Mouse (Mus musculus) heart, postnatal 4 days (tissue): Measurements from ENCODE around the gene Olfr750. TPM values are rescaled to one million over a fixed set of nuclear protein-coding genes. Genes with fewer than 3 reads are reported as not detected.

Experiments used
- DNase-seq: peaks from one replicate; pipeline ENCODE4 v3.0.0; 2021
- total RNA-seq, 2 experiments: library from RNA; stranded (reverse); gene quantifications; 2 replicates each; pipeline ENCODE4 v1.2.3; 2021

Olfr750 gene
- total RNA-seq, 2 experiments from 2014 or later, result not detected

DNA sequence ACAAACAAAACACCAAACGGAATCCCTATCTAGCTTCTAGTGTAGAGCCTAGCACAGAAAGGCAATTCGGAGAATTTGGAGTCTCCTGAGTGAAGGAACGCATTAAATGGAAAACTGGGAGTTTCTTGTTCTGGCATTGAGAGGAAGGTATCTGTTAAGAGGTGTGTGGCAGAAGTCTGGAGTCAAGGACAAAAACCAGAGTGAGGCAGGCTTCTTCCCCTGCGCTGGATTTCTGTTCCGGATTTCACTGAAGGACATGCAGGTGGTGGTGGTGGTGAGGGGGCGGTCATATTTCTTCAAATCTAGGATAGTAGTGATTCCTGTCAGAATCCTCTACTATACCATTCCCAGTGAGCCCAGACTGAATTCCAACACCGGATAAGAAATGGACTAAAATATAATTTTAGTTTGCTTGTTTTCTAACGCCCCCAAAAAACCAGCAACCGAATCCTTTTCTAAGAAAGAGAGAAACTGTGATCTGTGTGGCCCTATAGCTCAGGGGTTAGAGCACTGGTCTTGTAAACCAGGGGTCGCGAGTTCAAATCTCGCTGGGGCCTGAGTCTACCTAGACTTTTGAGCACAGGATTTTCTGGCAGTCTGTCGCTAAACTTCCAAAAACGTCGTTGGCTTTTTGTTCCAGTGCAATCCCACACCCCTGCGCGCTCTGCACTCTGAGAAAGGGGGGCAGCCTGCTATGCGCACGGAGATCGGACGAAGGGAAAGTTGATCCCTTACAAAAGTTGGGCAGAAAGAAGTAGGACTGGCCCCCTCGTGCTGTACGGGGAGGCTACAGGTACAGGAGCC is 14.1 kb upstream of the Olfr750 start:
- peak; percentile 90 for DNase-seq

DNA sequence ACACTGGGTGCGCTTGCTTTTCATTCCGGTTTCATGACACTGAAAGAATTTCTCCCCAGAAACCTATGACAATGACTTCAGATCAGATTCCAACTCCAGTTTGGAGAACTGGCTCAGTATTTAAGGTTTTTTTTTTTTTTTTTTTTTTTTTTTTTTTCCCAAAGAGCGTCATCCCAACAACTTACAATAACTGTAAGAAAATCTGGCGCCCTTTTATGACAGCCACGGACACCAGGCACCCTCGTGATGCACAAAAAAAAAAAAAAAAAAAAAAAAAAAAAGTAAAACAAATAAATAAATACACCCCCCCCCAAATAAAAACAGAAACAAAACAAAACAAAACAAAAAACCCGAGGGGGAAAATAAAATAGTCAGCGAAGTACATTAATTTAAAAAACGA is 13.5 kb upstream of the Olfr750 start:
- DNase-seq, result no peak

DNA sequence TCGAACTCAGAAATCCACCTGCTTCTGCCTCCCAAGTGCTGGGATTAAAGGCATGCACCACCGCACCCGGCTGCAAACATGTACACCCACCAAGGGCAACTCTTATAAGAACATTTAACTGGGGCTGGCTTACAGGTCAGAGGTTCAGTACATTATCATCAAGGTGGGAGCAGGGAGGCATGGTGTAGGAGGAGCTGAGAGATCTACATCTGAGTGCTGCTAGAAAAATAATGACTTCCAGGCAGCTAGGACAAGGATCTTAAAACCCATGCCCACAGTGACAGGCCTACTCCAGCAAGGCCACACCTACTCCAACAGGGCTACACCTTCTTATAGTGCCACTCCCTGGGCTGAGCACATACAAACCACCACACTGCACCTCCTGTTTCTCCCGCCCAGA is 11.7 kb upstream of the Olfr750 start:
- no peak for DNase-seq

DNA sequence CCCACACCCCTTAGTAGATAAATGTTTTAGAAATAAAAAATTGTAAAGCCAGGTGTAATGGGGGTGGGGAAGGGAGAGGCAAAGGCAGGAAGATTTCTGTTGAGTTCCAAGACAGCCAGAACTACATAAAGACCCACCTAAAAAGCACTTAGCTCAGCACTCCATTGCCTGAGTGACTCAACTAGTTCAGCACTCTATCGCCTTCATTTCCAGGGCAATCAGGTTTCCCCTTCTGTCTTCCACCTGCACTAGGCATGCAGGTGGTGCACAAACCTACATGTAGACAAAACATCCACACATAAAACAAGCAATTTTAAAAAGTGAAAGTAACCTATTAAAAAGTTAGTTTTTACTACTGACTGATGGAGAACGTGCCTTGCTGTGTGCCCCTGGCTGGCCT is 10.9 kb upstream of the Olfr750 start:
- no peak for DNase-seq

DNA sequence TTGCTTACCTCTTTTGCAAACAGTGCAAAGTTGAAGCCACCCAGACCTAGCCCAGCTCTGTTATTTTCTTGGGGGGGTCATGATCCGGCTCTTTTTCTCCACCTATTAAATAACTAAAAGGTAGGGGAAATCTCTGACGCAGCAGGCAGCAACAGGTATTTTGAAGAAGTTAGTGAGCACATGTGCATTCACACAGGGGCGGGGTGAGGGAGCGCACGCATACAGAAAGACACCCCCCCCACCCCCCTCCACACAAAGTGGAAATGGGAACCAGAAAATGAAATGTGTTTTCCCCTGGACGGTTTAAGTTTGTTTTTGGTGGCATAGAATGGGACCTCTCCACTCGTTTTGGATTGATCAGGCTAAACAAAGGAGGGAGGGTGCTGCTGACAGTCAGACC is 9.6 kb upstream of the Olfr750 start:
- no peak for DNase-seq

DNA sequence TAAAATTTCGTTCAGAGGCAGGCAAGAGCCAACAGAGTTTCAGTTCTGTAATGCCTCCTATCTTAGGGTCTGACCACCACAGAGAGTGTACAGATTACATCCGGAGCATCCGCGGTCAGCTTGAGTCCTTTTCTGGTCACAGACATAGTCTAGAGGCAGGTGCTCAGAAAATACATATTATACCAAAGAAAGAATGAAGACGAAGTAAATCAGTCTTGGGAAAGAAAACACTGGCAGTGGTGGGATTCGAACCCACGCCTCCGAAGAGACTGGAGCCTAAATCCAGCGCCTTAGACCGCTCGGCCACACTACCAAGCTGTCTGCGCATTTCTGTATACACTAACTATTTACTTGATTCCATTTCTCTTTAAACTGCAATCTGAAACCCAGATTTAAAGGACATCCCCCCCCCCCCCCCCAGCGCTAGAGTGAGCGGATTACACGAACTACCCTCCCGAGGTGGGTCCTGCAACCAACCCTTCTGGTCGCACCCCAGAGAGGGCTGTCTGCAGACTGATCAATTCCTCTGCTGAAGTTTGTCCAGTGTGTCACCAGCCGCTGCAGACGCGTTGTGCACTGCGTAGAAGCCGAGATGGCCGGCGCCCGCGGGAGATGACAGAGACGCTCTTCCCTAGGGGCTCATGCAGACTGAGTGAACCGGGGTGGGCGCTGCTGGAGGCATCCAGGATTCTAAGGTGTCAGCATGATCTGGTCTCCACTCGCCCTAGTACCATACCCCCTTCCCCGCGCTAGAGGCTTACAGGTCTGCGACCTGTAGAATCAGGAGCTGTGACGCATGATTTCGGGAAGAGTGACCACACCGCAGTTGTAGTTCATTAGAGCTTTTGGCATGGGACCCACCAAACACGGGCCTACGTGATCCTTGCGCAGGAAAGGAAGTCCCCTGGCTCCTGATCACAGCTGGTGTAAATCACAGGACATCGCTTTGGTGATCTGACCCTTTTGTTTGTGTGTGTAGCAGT is 8.7 kb upstream of the Olfr750 start:
- peak; percentile 62 for DNase-seq

DNA sequence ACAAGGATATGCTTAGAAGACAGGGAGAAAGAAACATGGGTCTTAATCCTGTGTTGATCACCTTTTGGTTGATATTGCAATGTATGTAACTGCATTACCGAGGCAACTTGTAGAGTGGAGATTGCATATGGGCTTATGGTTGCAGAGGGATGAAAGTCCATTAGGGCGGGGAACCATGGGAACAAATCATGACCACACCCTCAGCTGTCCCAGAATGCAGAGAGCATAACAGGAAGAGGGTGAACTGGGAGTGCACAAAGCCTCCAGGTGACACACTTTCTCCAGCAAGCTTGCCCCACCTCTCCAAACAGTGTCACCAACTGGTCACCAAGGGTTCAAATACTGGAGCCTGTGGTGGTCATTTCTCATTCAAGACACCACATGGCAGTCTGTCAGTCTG is 6.8 kb upstream of the Olfr750 start:
- no peak for DNase-seq

DNA sequence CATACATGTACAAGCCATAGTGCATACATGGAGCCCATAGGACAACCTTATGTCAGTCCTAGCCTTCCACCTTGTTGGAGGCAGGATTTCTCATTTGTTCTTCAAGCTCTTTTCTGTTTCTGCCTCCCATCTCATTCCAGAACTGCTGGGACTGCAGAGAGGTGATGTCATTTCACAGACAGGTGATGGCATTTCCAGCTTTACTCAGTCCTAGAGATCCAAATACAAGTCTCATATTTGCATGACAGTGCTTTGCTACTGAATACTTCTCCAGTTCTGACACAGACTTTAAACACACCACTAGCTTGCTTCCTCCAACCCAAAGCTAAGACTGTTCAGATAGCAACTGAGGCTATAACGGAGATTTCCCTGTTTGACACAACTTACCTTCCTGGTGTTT is 4.9 kb upstream of the Olfr750 start:
- no peak for DNase-seq

DNA sequence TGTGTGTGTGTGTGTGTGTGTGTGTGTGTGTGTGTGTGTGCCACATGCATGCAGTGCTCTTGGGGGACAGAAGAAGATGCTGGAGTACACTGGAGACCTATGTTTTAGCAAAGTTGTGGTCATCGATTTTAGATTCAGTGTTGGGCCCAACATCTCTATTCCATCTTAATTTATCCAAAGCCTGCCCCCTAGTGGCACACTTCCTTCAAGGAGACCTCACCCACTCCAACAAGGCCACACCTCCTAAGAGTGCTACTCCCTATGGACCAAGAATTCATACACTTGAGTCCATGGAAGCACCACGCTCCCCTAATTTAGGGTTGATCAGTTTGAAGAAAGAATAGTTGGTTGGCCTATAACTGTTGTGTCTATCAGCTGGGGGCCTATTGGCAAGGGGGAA is 4.6 kb downstream of the Olfr750 start:
- peak; percentile 53 for DNase-seq

DNA sequence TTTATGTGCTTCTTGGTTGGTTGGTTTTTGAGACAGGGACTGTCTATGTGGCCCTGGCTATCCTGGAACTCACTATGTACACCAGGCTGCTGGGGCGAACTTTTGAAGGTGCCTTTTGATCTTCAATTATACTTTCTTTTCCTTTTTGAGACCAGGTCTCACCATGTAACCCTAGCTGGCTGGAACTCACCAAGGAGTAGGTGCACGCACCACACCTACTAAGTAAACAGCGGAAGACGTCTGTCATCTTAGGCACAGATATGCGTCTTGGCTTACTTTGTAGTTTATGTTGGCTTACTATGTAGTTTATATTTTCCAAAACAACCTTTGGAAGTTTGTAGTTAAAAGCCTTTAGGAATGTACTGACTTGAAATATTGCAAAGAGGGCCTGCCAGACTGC is 5.3 kb downstream of the Olfr750 start:
- DNase-seq, result no peak

DNA sequence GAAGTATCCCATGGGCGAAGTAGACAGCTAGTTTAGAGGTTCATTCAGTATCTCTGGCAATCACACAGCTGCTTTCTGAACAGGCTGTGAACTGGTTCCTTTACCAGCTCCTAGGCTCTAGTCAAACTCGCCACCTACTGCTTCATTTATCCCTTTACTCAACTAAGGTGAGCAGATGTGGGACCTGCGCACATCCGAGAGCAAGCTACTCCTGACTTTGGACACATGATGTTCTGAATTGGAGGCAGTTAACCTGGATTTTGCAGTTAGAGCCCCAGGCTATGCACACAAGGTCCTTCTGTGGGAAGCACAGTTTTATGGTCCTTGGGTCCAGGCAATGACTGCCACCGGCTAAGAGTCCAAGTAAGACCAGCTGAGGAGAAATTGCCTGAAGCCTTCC is 13.5 kb downstream of the Olfr750 start:
- no peak for DNase-seq

DNA sequence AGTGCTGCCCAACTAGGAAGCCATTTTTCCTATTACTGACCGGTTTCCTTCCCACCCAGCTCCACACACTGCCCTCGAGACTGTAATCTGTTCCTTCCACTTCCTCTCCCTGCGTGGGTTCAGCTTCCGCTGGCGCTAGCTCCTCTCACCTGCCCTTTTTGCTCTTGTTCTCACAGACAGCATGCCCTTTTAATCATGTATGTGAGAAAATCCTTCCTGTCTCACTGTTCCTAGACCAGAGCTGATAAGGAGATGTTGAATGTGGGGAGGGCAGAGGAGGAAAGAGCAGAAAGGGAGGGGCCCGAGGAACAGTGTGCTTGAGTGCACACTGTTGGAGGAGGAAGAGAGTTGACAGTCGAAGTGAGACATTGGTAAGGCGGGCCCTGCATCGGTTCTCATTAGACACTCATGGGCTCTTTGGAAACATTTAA is 16.8 kb downstream of the Olfr750 start, which contains the start of gene Rnase12:
Rnase12 (minus strand) TSS at position 261 of the 431 bp plus-strand sequence.
- no peak for DNase-seq

DNA sequence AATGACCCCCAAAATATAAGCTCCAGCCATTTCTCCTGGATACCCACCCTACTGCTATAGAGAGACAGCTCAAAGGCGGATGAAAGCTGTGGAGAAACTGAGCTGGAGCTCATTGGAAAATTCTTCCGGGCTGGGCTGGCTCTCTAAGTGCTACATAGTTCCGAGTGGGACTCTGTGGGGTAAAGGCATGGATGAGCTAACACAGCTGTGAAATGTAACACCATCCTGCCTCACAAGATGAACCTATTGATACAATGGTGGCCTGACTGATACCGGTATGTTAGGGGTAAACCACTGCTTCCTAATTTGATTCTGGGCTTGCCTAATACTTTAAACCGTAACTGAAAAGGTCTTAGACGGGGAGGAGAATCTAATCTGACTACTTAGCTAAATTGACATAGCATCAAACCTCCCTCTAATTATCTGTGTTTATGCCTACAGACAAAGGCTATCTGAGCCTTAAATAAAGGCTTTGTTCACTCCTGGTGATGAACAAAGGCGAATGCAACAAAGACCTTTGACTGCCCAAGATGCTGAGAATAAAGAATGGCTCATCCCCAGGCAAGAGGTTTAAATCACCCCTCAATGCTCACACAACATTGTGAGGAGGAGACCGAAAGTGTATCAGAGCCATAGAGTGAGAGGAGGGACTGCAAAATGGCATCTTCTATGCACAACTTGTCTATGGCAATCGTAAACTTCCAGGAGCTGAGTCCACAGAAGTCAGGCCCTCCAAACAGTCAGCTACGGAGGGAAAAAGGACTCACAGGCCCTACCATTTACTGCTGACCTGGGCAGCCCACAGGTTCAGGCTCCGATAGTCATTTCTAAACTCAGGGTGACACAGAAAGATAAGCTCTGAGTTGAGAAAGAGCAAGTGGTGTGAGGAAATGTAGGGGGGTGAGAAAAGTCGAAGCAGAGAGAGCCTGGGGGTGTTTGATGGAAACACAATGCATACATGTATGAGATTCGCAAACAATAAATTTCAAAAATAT is 19.7 kb downstream of the Olfr750 start:
- DNase-seq, result no peak

DNA sequence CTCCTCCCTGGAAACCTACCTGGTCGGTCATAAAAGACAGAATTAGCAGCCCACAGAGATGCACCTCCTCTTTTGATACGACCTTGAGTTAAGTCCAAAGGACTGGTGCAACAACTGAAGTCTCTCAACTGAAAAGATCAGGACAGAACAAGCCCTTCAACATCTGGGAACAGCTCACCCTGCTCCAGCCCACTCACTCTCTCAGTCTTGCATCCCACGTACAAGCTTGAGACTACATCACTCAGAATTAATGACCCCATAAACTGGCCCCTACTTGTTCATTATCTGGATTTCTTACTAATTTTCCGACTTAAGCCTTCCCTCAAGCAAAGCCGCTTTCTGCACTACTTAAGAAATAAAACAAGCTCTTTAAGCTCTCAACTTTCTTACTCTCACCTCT is 21.1 kb downstream of the Olfr750 start:
- no peak for DNase-seq

DNA sequence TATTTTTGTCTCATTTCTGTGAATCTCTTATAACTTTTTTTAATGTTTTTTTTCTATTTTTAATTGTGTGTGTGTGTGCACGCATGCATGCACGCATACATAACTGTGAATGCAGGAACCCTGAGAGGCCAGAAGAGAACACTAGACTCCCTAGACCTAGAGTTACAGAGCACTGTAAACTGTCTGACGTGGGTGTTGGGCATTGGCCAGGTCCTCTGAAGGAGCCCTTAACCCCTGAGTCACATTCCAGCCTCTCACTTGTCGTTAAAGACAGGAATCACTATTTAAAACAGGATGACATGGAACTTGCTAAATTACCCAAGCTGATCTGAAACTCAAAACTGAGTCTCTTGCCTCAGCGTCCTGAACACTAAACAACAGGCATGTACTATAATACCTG is 22.3 kb downstream of the Olfr750 start:
- no peak for DNase-seq

DNA sequence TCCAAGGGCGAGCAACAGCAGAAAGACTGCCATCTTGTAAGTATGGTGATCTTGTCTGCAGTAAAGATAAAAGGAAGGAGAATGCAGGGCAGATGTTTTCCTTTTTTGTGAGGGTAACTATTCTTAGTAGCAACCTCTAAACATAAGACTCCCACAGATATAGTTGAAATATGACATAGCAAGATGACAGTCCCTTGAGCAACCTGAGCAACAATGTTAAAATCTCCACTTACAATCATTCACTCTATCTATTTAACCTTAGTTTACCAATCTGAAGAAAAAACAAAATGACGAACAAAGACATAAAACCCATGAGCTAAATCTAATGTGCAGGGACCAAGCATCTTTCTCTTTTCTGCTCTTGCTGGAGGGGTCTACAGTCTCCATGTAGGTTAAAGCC is 24.2 kb downstream of the Olfr750 start, which contains the start of gene Rnase11:
Rnase11 (minus strand) TSS at position 101 of the 400 bp plus-strand sequence.
- no peak for DNase-seq

DNA sequence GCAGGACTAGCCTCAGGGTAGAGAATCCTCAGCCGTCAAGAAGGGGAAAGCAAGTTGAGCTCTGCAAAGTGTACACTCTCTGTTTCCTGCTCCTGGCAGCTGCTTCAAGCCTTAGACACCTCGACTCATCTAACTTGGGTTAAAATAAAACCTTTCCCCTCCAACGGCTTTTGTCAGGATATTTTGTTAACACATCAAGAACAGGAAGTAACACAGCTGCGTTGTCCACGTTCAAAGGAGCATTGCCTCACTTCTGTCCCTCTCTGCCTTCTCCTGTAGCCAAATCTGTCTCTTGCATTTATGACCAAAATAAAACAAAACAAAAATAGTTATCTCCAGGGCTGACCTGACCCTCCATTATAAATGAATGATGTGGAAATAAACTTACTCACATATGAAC is 26.4 kb downstream of the Olfr750 start:
- DNase-seq, result no peak

DNA sequence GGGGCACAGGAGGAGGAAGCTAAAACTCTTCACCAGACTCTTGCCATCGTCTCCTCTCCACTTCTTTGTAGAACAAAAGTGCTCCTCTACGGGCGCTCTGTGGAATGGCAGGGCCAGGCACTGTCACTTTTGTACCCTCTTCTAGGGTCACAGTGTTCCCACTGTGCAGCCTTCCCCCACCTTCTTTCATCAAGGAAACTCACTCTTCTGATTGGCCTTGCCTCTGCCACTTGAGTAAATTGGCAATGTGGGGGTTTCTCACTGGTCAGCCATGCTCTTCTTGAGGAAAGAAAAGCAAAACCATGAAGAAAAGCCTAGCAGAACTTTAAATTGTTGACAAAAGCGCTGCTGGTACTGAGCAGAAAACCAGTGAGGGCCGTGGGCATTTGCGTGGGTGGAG is 32.5 kb downstream of the Olfr750 start, which contains the start of gene Rnase9:
Rnase9 (minus strand) TSS at position 101 of the 400 bp plus-strand sequence.
- no peak for DNase-seq

DNA sequence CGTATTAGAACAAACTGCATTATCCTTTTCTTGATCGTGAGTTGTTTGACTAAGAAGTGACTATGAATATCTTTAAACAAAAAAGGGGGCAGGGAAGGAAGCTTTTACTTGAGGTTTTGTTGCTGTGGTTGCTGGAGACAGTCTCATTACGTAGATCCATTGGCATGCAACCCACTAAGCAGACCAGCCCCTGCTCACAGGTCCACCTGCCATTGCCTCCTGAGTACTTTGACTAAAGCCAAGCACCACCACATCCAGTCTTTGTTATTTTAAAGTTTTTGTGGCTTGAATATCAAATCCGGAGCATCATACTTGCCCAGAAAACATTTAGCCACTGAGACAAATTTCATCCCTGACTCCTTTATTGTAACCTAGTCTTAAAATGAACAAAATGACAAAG is 38.0 kb downstream of the Olfr750 start:
- no peak for DNase-seq

DNA sequence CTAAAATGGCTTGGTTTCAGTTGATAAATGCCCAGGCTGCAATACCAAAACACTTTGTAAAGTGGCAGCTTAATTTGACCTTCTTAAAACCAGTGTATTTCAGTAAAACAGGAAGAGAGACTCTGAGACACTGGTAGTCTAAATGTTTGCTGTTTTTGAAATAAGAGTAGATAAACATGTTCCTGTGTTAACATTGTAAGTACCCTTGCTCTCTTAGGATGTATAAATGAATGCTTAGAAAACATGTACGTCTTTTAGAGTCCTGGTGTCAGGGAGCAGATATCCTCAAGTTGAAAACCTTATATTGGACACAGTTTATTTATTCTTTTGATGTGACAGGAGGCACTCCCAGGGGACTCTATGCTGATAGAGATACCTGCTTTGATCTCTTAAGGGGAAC is 39.0 kb downstream of the Olfr750 start:
- DNase-seq, result no peak

DNA sequence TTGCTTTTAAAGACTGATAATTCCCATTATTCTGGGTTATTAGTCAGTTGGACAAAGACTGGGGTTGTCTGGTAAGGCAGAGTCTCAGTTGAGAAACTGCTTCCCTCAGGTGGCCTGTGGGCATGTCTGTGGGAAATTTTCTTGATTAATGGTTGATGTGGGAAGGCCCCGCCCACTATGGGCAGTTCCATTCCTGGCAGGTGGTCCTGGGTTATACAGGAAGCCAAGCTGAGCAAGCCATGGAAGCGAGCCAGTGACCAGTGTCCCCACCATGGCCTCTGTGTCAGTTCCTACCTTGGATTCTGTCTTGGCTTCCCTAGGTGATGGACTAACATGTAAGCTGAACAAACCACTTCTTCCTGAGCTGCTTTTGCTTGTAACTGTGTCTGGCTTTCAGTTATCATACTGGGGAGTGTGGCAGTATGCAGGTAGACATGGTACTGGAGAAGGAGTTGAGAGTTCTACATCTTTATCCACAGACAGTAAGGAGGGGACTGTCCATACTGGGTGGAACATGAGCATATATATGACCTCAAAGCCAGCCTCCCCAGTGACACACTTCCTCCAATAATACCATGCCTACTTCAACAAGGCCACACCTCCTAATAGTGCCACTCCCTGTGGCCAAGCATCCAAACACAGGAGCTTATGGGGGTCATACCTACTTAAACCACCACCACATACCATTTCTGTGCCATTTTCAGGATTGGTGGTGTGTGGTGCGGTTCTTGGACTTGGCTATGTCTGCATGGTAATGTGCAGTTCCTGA is 46.7 kb downstream of the Olfr750 start:
- no peak for DNase-seq
